Mouse (Mus musculus): Measurements from ENCODE around the gene Btd.
"Not testable (repeated sequence)": the region's sequence is repeated elsewhere in the genome, so short reads cannot be mapped to it uniquely, and the experiment has no call there.

The Btd gene

DNA sequence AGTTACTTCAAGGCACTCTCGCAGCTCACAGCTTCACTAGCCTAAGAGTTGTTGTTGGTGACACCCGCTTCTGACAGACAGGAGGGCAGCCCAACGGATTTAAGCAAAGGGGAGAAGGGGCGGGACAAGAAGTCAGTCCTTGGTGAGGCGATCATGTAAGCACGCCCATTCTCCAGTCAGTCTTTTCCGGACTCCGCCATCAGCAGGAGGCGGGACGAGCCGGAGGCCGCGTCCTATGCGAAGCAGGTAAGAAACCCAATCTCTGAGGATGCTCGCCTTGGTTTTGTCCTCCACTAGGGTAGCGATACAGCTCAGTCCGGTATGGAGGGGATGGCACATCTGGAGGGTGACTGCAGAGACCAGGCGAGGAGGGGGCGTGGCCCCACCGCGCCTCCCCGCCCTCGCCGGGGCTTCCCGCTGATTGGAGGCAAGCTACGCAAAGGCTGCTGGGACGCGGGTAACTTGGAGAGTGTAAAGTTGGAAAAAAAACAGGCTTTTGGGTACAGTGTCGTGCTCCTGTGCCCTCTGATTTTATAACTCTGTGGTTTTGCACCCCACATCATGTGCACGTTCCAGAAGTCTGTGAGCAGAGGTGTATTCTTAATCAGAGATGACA, at the start of gene Btd, which contains the start of gene Hacl1:
TSS of gene Btd (plus strand) at position 139 of the 616 bp plus-strand sequence.
TSS of gene Hacl1 (minus strand) at position 397 of the 616 bp plus-strand sequence.
- peak; percentile 91 for DNase-seq

DNA sequence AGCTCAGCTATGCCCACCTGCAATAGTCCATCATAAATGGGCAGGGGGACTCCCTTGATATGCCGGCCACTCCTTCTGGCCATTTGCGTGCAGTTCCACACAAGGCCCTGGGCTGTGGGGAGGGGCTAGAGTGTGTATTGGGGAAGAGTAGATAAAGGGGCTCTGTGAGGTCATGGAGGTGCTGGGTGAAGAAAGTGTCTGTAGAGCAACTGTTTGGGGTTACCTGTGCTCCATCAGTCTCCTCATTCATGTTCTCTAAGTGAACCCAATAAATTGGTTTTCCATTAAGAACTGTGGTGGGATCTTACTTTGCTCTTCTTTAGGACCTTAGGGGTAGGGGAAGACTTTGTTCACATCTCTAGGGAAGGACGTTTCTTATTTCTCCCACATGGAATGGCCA, 49.6 kb upstream of the Btd start, which contains the start of gene Colq:
TSS of gene Colq (minus strand) at position 101 of the 400 bp plus-strand sequence.
- no peak for DNase-seq

DNA sequence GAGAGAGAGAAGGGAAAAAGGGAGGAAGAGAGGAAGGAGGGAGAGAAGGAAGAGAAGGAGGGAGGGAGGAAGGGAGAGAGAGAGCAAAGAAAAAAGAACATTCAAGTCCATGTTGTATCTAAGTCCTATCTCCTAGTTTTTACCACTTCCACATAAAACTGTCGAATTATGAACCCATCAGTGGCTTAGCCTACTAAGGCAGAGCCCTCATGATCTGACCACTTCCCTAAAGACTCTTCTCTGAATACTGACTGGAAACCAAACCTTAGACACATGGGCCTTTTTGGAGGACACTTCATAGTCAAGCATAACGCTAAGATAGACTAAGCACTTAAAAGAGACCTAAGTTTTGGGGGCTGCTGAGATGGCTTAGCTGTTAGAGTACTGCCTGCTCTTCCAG, 47.8 kb upstream of the Btd start:
- DNase-seq: no peak

GRCm38 (mm10) chr14:31594693-31595092, 46.1 kb upstream of the Btd start:
- no peak for DNase-seq

DNA sequence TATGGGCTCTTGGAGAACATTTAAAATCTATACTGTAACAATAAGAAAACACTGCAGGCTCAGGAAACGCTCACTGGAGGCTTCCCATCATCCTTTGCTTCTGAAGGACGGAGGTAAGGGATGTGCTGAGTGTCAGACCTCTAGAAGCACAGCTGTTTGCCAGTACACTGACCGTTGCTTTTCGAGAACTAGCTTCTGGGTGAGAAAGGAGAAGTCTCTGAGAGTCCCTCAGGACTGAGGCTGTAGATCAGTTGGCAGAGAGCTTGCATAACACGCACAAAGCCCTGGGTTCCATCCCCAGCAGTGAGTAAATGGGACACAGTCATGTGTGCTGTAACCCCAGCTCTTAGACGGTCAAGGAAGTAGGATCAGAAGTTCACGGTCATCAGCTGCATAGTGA, 44.4 kb upstream of the Btd start:
- no peak for DNase-seq

DNA sequence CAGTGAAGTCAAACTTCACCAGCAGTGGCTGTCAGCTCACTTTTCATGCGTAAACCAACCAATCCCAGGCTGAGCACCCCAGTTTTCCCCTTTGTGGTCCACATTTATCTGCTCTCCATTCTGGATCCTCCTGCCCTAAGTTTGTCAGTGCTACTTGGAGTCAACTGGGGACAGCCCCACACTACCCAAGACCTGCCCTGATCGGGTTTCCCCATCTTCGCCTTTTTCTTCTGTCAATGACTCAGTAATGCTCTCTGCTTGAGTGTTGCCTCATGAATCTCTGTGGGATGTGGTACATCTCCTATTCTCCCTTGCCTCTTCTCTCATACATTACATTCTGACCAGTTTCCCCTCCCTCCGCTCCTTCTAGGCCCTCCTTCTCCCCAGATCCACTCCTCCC, 43.4 kb upstream of the Btd start:
- no peak for DNase-seq

- DNase-seq: no peak
Observed at GRCm38 (mm10) chr14:31601908-31602615, 38.8 kb upstream of the Btd start.

GRCm38 (mm10) chr14:31602616-31602979, 38.2 kb upstream of the Btd start:
- DNase-seq: not testable (repeated sequence)

GRCm38 (mm10) chr14:31604916-31605315, 35.9 kb upstream of the Btd start:
- no peak for DNase-seq

- DNase-seq: no peak
Observed at GRCm38 (mm10) chr14:31605514-31605913, 35.3 kb upstream of the Btd start.

- DNase-seq: no peak
Observed at GRCm38 (mm10) chr14:31611986-31612385, 28.8 kb upstream of the Btd start.

GRCm38 (mm10) chr14:31613671-31614070, 27.2 kb upstream of the Btd start:
- no peak for DNase-seq

- peak; percentile 48 for DNase-seq
Observed at GRCm38 (mm10) chr14:31617204-31617603, 23.6 kb upstream of the Btd start.

DNA sequence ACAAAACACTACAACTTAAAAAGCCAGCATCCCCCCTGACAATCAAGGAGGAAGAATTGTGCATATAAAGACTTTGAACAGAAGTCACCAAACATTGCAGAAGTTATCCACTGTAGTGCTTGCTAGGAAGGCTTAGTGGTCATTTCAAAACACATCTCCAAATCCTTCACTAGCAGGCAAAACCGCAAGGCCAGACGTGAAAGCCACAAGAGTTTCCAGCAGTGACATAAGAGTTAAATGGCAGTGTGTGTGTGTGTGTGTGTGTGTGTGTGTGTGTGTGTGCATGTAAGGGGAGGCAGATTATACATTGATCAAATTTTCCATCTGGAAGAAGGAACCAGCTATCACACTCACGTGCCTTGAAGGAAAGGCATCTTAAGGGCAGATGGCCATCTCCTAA, 22.8 kb upstream of the Btd start:
- no peak for DNase-seq

DNA sequence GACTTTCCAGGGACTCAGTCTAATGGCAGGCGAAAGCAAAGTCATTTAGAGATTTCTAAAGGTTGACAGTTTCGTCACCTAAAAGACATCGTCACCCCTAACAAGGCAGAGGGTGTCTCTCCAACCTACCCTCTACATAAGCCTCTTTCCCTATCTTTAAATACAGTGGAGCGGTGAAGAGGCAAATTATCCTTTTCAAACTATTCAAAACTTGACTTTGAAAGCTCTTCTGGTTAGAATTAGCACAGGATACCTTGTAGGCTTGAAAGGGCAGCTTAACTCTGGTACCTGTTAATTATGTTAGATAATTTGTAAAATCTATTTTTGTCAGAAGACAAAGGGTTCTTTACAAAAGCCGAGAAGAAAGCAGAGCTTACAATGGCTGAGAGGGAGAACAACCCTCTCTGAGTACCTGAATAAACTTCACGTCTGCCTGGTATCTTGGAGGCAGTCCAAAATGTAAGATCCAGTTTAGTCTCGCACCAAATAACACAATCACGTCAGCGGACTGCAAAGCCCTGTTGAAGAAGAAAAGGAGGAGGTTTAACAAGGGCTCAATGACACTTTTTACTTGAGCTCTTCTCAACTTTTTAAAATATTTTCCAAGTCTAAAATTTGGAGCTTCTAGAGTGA, 20.1 kb upstream of the Btd start:
- no peak for DNase-seq

DNA sequence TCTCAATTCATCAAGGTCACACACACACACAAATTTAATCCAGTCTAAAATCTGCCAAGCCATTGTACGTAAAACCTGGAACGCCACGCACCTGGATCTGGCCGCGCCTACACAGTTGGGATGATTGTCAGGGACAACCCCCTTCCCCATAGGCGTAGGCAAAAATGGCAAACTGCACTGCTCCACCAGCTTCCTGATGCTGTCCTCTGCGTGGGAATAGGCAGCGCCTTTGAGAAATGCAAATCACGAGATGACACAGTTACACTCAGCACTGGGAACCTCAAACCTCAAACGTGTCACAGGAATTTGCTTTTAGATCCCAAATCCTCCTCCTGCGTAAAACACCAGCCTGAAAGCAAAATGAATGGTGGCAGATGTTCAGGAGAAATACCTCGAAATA, 18.1 kb upstream of the Btd start:
- DNase-seq: peak; percentile 82

DNA sequence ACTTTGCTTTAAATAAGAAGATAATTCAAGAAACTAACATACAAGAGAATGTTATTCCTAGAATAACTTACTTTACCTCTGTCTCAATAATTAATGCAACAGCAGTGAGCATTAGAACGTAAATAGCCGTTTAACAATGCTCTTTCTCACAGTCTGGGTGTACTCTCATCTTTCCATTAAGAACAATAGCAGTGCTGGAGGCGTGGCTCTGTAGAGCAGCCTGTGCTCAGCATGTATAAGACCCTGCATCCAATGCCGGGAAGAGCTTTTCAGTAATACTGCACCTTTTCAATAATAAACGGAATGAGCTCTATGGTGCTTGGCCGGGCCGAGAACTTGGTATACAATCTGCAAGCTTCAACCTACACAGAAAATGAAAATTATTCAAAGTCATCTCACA, 10.2 kb upstream of the Btd start:
- no peak for DNase-seq

DNA sequence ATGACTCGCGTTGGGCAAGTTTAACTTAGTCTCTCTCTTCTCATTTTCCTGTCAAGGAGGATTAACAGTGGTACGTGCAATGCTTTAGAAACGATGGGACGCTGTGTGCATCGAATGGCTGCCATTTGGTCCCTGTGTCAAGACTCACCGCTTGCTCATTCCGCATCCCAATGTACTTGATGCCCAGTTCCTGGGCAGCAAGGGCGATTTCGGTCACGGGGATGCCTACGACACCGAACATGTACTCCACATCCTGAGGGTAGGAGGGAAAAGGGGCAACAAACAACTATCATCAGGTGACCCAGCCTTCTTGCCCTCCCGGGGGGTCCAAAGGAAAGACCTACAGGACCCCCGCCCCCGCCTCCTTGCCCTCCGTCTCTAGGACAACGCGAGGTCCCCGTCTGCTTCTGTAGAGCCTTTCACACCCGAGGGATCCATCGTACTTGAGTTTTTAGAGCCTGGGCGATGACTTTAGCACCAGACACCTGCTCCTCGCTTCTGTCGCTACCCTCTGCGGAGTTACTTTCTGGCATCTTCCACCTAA, 410 bp upstream of the Btd start, which contains the start of gene Gm49387:
TSS of gene Gm49387 (minus strand) at position 533 of the 544 bp plus-strand sequence.
- no peak for DNase-seq

- DNase-seq: no peak
Observed at GRCm38 (mm10) chr14:31641506-31642155, 803 bp downstream of the Btd start.

- no peak for DNase-seq
Observed at GRCm38 (mm10) chr14:31644183-31644830, 3.5 kb downstream of the Btd start.

GRCm38 (mm10) chr14:31644931-31645547, 4.2 kb downstream of the Btd start:
- no peak for DNase-seq

DNA sequence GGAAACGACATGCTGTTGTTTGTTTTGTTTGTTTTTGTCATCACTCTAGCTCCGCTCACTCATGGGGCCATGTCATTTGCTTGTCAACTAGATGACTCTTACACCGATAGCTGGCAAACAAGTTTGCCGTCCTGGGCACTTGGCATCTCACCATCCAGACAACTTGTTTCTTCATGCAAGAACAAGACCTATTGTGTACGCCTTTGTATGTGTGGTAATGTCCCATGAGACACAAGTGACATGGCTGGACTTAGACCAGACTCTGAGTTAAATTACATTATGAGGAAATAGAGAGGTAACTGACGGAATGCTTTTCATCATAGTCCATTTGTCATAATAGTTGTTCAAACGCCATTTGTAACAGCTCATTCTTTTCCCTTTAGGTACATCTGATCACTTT, 5.1 kb downstream of the Btd start:
- DNase-seq: no peak
